Mouse (Mus musculus) kidney, adult 2 months (tissue): ENCODE measurements around the gene Mbd3. TPM values are rescaled to one million over a fixed set of nuclear protein-coding genes. Genes with fewer than 3 reads are reported as not detected.
A peak's percentile ranks its signal among the peaks of the same experiment; 100 is the strongest.

Experiments
- DNase-seq: peaks from one replicate; pipeline ENCODE4 v3.0.0; 2021
- H3K27ac ChIP-seq: fragments of 200-500 bp; 2 replicates; pipeline ENCODE4 v1.5.1; 2012; ENCODE audit warnings: low read depth, low read length, control low read depth, inconsistent platforms; ENCODE audit not compliant: insufficient read depth
- H3K27me3 ChIP-seq: fragments of 200-500 bp; replicated peaks from 2 replicates; pipeline ENCODE4 v1.6.1; 2012; ENCODE audit warnings: mild to moderate bottlenecking, moderate library complexity, low read length, inconsistent platforms; ENCODE audit not compliant: control insufficient read depth, insufficient read depth
- H3K36me3 ChIP-seq: fragments of 200-500 bp; 2 replicates; pipeline ENCODE4 v1.6.1; 2012; ENCODE audit warnings: mild to moderate bottlenecking, moderate library complexity, low read length, inconsistent platforms; ENCODE audit not compliant: control insufficient read depth, insufficient read depth
- H3K4me1 ChIP-seq: fragments of 200-500 bp; 2 replicates; pipeline ENCODE4 v1.6.1; 2011; ENCODE audit warnings: low read length; ENCODE audit not compliant: control insufficient read depth, insufficient read depth
- H3K4me3 ChIP-seq: fragments of 200-500 bp; 2 replicates; pipeline ENCODE4 v1.5.1; 2011; ENCODE audit warnings: mild to moderate bottlenecking, low read depth, low read length, control low read depth; ENCODE audit not compliant: insufficient read depth
- CTCF ChIP-seq: fragments of 200-500 bp; conservative IDR thresholded peaks from 2 replicates; pipeline ENCODE4 v1.5.1; 2011; ENCODE audit warnings: low read depth, mild to moderate bottlenecking, control low read depth, low read length, moderate library complexity, mixed read lengths; ENCODE audit not compliant: insufficient read depth, insufficient read length
- POLR2A ChIP-seq: fragments of 200-500 bp; IDR thresholded peaks from one replicate; pipeline ENCODE4 v1.6.1; 2011; ENCODE audit warnings: low read depth, low read length, control low read depth
- WGBS: fragments of 180-500 bp; shearing (Covaris S2); methylation state at CpG from one replicate; pipeline ENCODE4 v1.1.7; 2018; 5-methylcytosine and 5-hydroxymethylcytosine counted together
- polyA plus RNA-seq: library from polyadenylated mRNA; depleted of rRNA; stranded (reverse); fragments of >200 nt; gene quantifications from 2 replicates; pipeline ENCODE4 v1.2.3, GENCODE M21; 2012

The Mbd3 gene
- polyA plus RNA-seq, 1 experiment = 143 TPM

DNA sequence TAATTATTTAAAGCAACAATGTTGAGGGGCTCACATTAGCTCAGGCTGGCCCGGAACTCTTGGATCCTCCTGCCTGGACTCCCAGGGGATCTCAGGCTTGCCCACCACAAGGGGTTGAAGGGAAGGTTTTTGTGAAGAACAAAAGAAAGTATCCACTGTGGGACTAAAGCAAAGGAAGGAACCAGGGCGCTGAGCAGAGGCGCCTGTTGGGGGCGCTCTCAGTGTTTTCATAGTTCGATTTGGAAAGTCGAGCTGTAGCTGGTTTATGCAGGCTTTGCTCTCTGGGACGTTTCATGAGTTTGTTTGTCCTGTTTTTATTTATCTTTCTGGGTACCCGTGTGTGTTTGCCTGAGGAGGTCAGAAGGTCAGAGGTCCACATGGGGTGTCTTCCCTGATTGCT, 42.2 kb upstream of the Mbd3 start:
- WGBS = 64% methylated on average over 8 of the region's 8 CpGs
- no peaks in the 10 kb centered on the region for H3K36me3 ChIP-seq
- TF ChIP-seq CTCF (no peak; the same call in 1 of the 2 replicates), POLR2A (no peak)
- H3K27me3 ChIP-seq = no peaks in the 10 kb centered on the region
- H3K4me1 ChIP-seq = no peaks in the 10 kb centered on the region; the same call in 1 of the 2 replicates
- H3K4me3 ChIP-seq = no peak overlapping the region
- H3K27ac ChIP-seq = no peak overlapping the region
- no peak for DNase-seq

DNA sequence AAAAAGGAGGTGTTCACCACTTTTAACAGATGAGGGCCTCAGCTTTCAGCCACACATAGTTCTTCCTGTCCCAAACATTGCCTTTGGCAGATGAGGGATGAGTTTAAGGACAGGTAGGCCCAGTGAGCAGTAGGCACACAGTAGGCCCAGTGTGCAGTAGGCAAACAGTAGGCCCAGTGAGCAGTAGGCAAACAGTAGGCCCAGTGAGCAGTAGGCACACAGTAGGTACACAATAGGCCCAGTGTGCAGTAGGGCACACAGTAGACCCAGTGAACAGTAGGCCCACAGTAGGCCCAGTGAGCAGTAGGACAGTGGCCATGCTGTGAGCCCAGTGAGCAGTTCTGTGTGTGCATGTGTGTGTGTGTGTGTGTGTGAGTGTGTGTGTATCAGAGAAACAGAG, 40.7 kb upstream of the Mbd3 start:
- Histone ChIP-seq H3K4me3 (no peak overlapping the region), H3K4me1 (no peaks in the 10 kb centered on the region), H3K36me3 (no peaks in the 10 kb centered on the region), H3K27me3 (no peaks in the 10 kb centered on the region), H3K27ac (no peak overlapping the region)
- TF ChIP-seq POLR2A = no peak
- no peak for TF ChIP-seq CTCF
- no peak for DNase-seq

DNA sequence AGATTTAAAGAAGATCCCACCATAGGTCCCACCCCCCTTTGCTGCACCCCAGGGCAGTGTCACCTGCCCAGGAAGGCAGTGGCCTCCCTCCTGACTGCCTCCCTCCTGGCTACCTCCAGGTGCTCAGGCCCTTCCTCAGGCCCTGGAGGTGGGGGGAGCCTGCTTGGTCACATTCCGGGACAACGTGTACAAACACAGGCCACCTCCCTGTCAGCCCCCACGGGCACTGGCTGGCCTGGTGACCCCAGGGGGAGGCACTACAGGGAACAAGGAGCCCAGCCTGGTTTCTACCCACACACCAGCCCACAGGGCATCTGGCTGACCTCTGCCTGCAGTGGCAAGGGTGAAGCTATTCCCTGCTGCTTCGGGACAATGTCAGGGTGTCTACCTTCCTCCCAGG, 38.6 kb upstream of the Mbd3 start:
- no peak for DNase-seq
- H3K27me3 ChIP-seq = no peaks in the 10 kb centered on the region
- no peaks in the 10 kb centered on the region for H3K4me1 ChIP-seq
- H3K4me3 ChIP-seq = no peak overlapping the region
- H3K27ac ChIP-seq = no peak overlapping the region
- no peaks in the 10 kb centered on the region for H3K36me3 ChIP-seq
- TF ChIP-seq CTCF (no peak), POLR2A (no peak)
- 44% methylated on average over 4 of the region's 4 CpGs for WGBS

DNA sequence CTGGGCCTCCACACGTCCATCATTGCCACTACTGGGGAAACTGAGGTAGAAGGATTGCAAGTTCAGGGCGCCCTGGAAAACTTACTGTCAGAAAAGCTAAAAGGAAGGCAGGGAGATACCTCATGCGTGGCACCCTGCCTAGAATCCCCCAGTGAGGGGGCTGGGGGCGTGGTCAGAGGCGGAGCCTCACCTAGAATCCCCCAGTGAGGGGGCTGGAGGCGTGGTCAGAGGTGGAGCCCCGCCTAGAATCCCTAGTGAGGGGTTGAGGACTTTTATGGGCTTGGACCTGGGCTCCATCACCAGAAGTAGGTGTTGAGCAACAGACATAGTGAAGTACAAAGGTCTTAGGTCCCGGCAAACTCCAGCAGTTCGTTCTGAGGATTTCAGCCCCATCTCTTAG, 36.9 kb upstream of the Mbd3 start:
- no peak overlapping the region for H3K27ac ChIP-seq
- H3K4me3 ChIP-seq = no peak overlapping the region
- H3K36me3 ChIP-seq = no peaks in the 10 kb centered on the region
- H3K4me1 ChIP-seq = 0 out of 2 replicates have a peak, but pooled peaks cover 8% of the 10 kb centered on the region
- no peak for TF ChIP-seq POLR2A
- TF ChIP-seq CTCF = no peak
- no peaks in the 10 kb centered on the region for H3K27me3 ChIP-seq
- WGBS = 20% methylated on average over 9 of the region's 9 CpGs
- DNase-seq = peak; percentile 34

DNA sequence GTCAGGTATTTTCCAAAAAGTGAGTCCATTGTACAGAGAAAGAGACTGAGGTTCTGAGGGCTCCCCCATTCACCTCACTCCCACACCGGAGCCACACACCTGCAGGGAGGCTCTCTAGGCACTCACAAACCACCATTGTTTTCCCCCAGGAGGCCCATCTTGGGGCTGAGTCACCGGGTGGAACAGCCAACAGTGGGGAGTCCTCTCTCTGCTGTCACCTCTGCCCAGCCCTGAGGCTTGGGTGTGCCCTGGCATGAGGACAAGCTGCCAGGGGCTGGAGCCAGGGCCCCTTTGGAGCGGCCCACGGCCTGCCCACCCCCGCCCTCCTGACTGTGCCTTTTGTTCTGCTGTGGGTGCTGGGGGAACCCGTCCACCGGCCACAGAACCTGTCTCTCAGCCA, 36.4 kb upstream of the Mbd3 start:
- WGBS = 49% methylated on average over 7 of the region's 7 CpGs
- Histone ChIP-seq H3K4me3 (no peak overlapping the region), H3K4me1 (0 out of 2 replicates have a peak, but pooled peaks cover 8% of the 10 kb centered on the region), H3K36me3 (no peaks in the 10 kb centered on the region), H3K27ac (no peak overlapping the region), H3K27me3 (no peaks in the 10 kb centered on the region)
- no peak for DNase-seq
- TF ChIP-seq POLR2A = no peak
- TF ChIP-seq CTCF = no peak

DNA sequence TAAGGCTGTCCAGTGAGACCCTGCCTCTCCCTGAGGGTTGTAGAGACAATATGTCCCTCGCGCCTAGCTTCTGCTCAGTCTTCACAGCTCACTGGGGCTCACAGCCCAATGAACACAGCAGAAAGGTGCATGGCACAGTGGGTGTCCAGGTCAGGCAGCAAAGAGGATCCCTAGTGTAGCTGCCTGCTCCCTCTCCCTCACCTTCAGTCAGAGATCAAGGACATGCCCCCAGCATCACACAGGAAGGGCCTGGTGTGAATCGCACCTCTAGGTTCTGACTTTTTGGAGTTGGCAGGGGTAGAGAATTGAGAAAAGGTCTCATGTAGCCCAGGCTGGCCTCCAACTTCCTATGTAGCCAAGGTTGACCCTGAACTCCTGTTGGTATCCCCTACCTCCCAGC, 35.5 kb upstream of the Mbd3 start:
- no peak for DNase-seq
- no peaks in the 10 kb centered on the region for H3K36me3 ChIP-seq
- no peaks in the 10 kb centered on the region for H3K27me3 ChIP-seq
- H3K4me3 ChIP-seq = no peak overlapping the region
- TF ChIP-seq POLR2A (no peak), CTCF (no peak)
- 0 out of 2 replicates have a peak, but pooled peaks cover 8% of the 10 kb centered on the region for H3K4me1 ChIP-seq
- no peak overlapping the region for H3K27ac ChIP-seq
- 72% methylated on average over 3 of the region's 3 CpGs for WGBS

DNA sequence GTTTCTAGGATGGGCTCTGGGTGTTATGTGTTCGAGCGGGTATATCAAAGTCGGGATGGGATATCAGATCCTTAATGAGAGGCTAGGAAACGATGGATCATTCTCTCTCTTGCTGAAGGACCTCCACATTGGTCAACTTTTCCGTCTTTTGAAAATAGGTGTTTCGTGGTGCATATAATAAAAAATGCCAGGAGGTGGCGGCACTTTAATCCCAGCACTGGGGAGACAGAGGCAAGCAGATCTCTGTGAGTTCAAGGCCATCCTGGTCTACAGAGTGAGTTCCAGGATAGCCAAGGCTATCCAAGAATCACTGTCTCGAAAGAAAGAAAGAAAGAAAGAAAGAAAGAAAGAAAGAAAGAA, 34.9 kb upstream of the Mbd3 start:
- Histone ChIP-seq H3K27ac (no peak overlapping the region), H3K4me1 (0 out of 2 replicates have a peak, but pooled peaks cover 8% of the 10 kb centered on the region), H3K27me3 (no peaks in the 10 kb centered on the region), H3K36me3 (no peaks in the 10 kb centered on the region), H3K4me3 (no peak overlapping the region)
- DNase-seq = no peak
- no peak for TF ChIP-seq CTCF
- TF ChIP-seq POLR2A = no peak
- 13% methylated on average over 8 of the region's 8 CpGs for WGBS
